Mouse (Mus musculus) thymus, postnatal 4 days (tissue): Measurements from ENCODE around the gene Lipo1.
A peak's percentile ranks its signal among the peaks of the same experiment; 100 is the strongest.
"Not testable (repeated sequence)": the region's sequence is repeated elsewhere in the genome, so short reads cannot be mapped to it uniquely, and the experiment has no call there.

Source experiments
- DNase-seq: peaks from one replicate; pipeline ENCODE4 v3.0.0; 2021

Gene Lipo1

GRCm38 (mm10) chr19:33787359-33787758 is at the start of gene Lipo1:
TSS of gene Lipo1 (minus strand) at chr19:33787459.
- DNase-seq: not testable (repeated sequence)

- DNase-seq: no peak
These were observed 532 bp downstream of the Lipo1 start for GRCm38 (mm10) chr19:33786576-33787277.

DNA sequence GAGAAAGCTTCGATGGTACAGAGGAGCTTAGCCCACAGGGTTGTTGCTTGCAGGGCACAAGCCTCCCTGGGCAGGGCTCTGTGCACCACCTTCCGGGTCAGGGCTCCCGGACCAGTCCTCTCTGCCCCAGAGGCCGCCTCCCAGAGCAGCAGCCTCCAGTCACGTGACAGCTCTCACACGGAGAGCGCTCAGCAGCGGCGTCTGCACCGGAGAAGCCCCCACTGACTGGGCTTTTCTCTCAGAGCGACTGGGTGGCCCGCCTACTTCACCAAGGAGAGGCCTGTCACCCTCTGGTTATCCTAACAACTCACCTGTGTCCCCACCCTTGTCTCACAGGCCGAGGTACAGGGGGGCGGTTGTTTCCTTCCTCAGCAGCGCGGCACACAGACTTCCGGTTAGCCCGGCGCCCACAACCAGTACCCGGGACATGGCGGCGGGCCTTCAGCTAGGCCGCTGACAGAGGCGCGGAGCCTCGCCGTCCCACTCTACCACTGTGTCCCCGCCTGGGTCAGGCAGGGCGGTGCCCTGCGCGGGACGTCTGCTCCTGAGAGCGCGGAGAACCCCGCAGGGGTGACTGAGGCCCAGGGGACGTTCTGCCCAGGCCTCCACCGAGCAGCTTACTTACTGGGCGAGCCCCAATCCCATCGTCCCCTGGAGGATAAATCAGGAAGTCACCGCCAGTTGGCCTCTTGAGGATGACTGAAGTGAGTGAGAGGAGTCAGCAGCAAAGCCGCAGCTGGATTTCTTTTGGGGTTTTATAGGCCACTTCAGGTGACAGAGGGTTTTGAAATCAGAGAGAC is 25.8 kb downstream of the Lipo1 start, which contains the start of gene Lipo3:
TSS of gene Lipo3 (minus strand) at position 665 of the 800 bp plus-strand sequence.
- DNase-seq: peak; percentile 49

DNA sequence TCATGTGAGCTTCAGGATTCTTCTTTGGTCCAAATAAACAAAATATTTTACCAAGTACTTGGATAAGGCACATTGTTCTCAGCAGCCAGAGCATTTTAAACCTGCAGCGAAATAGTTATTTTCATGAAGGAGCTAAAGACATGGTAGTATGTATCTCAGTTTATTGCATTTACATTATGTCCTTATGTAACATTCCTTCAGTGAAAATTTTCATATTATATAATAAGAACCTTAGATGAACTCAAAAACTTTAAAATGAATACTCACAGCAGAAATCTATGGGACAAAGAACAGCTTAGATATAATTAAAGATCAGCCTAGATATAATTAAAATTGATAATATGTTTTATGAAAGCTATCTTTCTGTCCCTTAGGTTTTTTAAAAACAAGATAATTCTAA is 36.0 kb downstream of the Lipo1 start, which contains the start of gene Lipo2:
TSS of gene Lipo2 (minus strand) at position 101 of the 400 bp plus-strand sequence.
- DNase-seq: not testable (repeated sequence)
